Mouse (Mus musculus) brain, embryonic 14.5 days (tissue): ENCODE measurements at regions not wholly inside any gene's neighbourhood (a gene's known extent, or its start where the extent isn't known, plus 50 kb on each side); places are given as distances from the start of the nearest gene placed in this dataset.

Experiments used
- CTCF ChIP-seq: fragments of 200-500 bp; IDR thresholded peaks from 2 replicates; pipeline ENCODE4 v1.5.1; 2012; ENCODE audit warnings: inconsistent platforms, mild to moderate bottlenecking, moderate library complexity, borderline replicate concordance; ENCODE audit not compliant: insufficient read depth, insufficient read length; ENCODE audit errors: extremely low read depth
- POLR2A ChIP-seq: fragments of 200-500 bp; IDR thresholded peaks from 2 replicates; pipeline ENCODE4 v1.6.1; 2012; ENCODE audit warnings: mild to moderate bottlenecking, inconsistent platforms, borderline replicate concordance; ENCODE audit not compliant: poor library complexity, insufficient read depth, insufficient read length, severe bottlenecking; ENCODE audit errors: extremely low read depth

- TF ChIP-seq POLR2A = 0 out of 2 replicates have a peak, but pooled peaks have one; percentile 13
- no peak for TF ChIP-seq CTCF
Measured at GRCm38 (mm10) chr9:41578221-41579106, 417.0 kb upstream of the Ubash3b start.
